Mouse (Mus musculus): ENCODE results near the gene Gnat1.

Gene Gnat1

GRCm38 (mm10) chr9:107679501-107679900 is at the start of gene Gnat1:
Gene Gnat1, minus strand, starts transcription at chr9:107679712.
- no peak for DNase-seq (ENCODE audit: extremely low read depth, insufficient read length, low spot score)

GRCm38 (mm10) chr9:107728919-107729670 is 49.6 kb upstream of the Gnat1 start:
- no peak for DNase-seq (ENCODE audit: extremely low read depth, insufficient read length, low spot score)

GRCm38 (mm10) chr9:107727041-107727440 is 47.5 kb upstream of the Gnat1 start:
- DNase-seq (ENCODE audit: extremely low read depth, insufficient read length, low spot score): no peak

GRCm38 (mm10) chr9:107724796-107725195 is 45.3 kb upstream of the Gnat1 start:
- no peak for DNase-seq (ENCODE audit: extremely low read depth, insufficient read length, low spot score)

- no peak for DNase-seq (ENCODE audit: extremely low read depth, insufficient read length, low spot score)
Observed at GRCm38 (mm10) chr9:107723794-107724531, 44.5 kb upstream of the Gnat1 start.

GRCm38 (mm10) chr9:107723292-107723691 is 43.8 kb upstream of the Gnat1 start:
- no peak for DNase-seq (ENCODE audit: extremely low read depth, insufficient read length, low spot score)

GRCm38 (mm10) chr9:107718781-107719540 is 39.4 kb upstream of the Gnat1 start:
- DNase-seq (ENCODE audit: extremely low read depth, insufficient read length, low spot score): no peak

GRCm38 (mm10) chr9:107716951-107717350 is 37.4 kb upstream of the Gnat1 start:
- DNase-seq (ENCODE audit: extremely low read depth, insufficient read length, low spot score): no peak

GRCm38 (mm10) chr9:107715632-107716031 is 36.1 kb upstream of the Gnat1 start:
- no peak for DNase-seq (ENCODE audit: extremely low read depth, insufficient read length, low spot score)

- DNase-seq (ENCODE audit: extremely low read depth, insufficient read length, low spot score): peak; percentile 84
Observed at GRCm38 (mm10) chr9:107714221-107714952, 34.9 kb upstream of the Gnat1 start.

GRCm38 (mm10) chr9:107709697-107710483 is 30.4 kb upstream of the Gnat1 start, which contains the start of gene Sema3f:
Gene Sema3f, minus strand, starts transcription at chr9:107710475.
- peak; percentile 87 for DNase-seq (ENCODE audit: extremely low read depth, insufficient read length, low spot score)

GRCm38 (mm10) chr9:107709096-107709696 is 29.7 kb upstream of the Gnat1 start:
- peak; percentile 62 for DNase-seq (ENCODE audit: extremely low read depth, insufficient read length, low spot score)

- no peak for DNase-seq (ENCODE audit: extremely low read depth, insufficient read length, low spot score)
Observed at GRCm38 (mm10) chr9:107708439-107709095, 29.1 kb upstream of the Gnat1 start.

- peak; percentile 52 for DNase-seq (ENCODE audit: extremely low read depth, insufficient read length, low spot score)
Observed at GRCm38 (mm10) chr9:107707701-107708438, 28.4 kb upstream of the Gnat1 start.

GRCm38 (mm10) chr9:107706781-107707211 is 27.3 kb upstream of the Gnat1 start:
- no peak for DNase-seq (ENCODE audit: extremely low read depth, insufficient read length, low spot score)

GRCm38 (mm10) chr9:107703337-107704122 is 24.0 kb upstream of the Gnat1 start:
- peak; percentile 62 for DNase-seq (ENCODE audit: extremely low read depth, insufficient read length, low spot score)

GRCm38 (mm10) chr9:107702606-107703185 is 23.2 kb upstream of the Gnat1 start:
- peak; percentile 52 for DNase-seq (ENCODE audit: extremely low read depth, insufficient read length, low spot score)
